ENCODE assay signal across 8 mouse cellular contexts in genomic region chr9:56264308-56265021, GRCm38 (mm10).
DNase-seq lines count a peak whose midpoint lies in the region; ATAC-seq lines count a peak whose summit lies in the region.

No protein-coding gene starts in this region.

- H3K36me3 ChIP-seq in forebrain, embryonic 14.5 days (ENCODE audit: control insufficient read depth, insufficient read depth, low read length), result no peaks in the 10 kb centered on the region
- no peaks in the 10 kb centered on the region; the same call in 1 of the 2 replicates for H3K36me3 ChIP-seq in forebrain, embryonic 11.5 days (ENCODE audit: control insufficient read depth, insufficient read depth, low read length)

- H3K27me3 ChIP-seq in forebrain, embryonic 14.5 days (replicated peaks; ENCODE audit: control insufficient read depth, insufficient read depth, low read length), result no peaks in the 10 kb centered on the region
- no peaks in the 10 kb centered on the region for H3K27me3 ChIP-seq in forebrain, embryonic 11.5 days (ENCODE audit: control insufficient read depth, insufficient read depth, low read length)

- H3K4me2 ChIP-seq in forebrain, embryonic 14.5 days (ENCODE audit: low read length), result no peak overlapping the region
- no peak overlapping the region for H3K4me2 ChIP-seq in forebrain, embryonic 11.5 days (ENCODE audit: low read depth, low read length, severe bottlenecking)

- no peak overlapping the region for H3K27ac ChIP-seq in forebrain, embryonic 14.5 days (ENCODE audit: low read depth, low read length)
- no peak overlapping the region for H3K27ac ChIP-seq in forebrain, embryonic 11.5 days (ENCODE audit: low read depth, low read length)
- H3K27ac ChIP-seq in brown adipose tissue, adult 24 weeks (replicated peaks; ENCODE audit: low read depth, low read length), result peak overlapping the region; percentile 57

- no peaks in the 10 kb centered on the region for H3K4me1 ChIP-seq in forebrain, embryonic 14.5 days (ENCODE audit: control insufficient read depth, insufficient read depth, low read length)
- H3K4me1 ChIP-seq in forebrain, embryonic 11.5 days (replicated peaks; ENCODE audit: control insufficient read depth, insufficient read depth, low read length), result no peaks in the 10 kb centered on the region
- peaks cover 7% of the 10 kb centered on the region; the same call in 1 of the 2 replicates for H3K4me1 ChIP-seq in brown adipose tissue, adult 24 weeks (ENCODE audit: control insufficient read depth, insufficient read depth, insufficient read length, low read length)

- H3K9ac ChIP-seq in forebrain, embryonic 14.5 days (ENCODE audit: low read length), result no peak overlapping the region
- no peak overlapping the region for H3K9ac ChIP-seq in forebrain, embryonic 11.5 days (ENCODE audit: low read length)

- H3K4me3 ChIP-seq in forebrain, embryonic 14.5 days (ENCODE audit: low read depth, low read length), result no peak overlapping the region
- H3K4me3 ChIP-seq in forebrain, embryonic 11.5 days (ENCODE audit: low read depth, low read length), result no peak overlapping the region
- no peak overlapping the region for H3K4me3 ChIP-seq in brown adipose tissue, adult 24 weeks (ENCODE audit: insufficient read depth, low read depth, low read length)

- 0 out of 2 replicates have a peak, but pooled peaks have one; percentile 42 for ATAC-seq in forebrain, embryonic 14.5 days
- no peak for ATAC-seq in forebrain, embryonic 11.5 days (replicated peaks; ENCODE audit: low FRiP score)

- 72% methylated on average over 7 of the region's 7 CpGs for WGBS in forebrain, embryonic 14.5 days
- 82% methylated on average over 7 of the region's 7 CpGs for WGBS in forebrain, embryonic 11.5 days

- peaks cover 5% of the 10 kb centered on the region for H3K9me3 ChIP-seq in forebrain, embryonic 14.5 days (replicated peaks; ENCODE audit: control insufficient read depth, low read length)
- peaks cover 6% of the 10 kb centered on the region for H3K9me3 ChIP-seq in forebrain, embryonic 11.5 days (ENCODE audit: control insufficient read depth, low read length)

- DNase-seq in forebrain, embryonic 14.5 days (ENCODE audit: low spot score), result peak; percentile 73
- DNase-seq in forebrain, embryonic 11.5 days (ENCODE audit: low spot score), result no peak
- peak; percentile 79 for DNase-seq in A20 (ENCODE audit: low read depth, low spot score)
- peak; percentile 74 for DNase-seq in heart, adult 8-10 months (ENCODE audit: low spot score)
- DNase-seq in kidney, postnatal 14 days, result peak; percentile 62
- peak; percentile 68 for DNase-seq in lung, postnatal 36 days
- peak; percentile 70 for DNase-seq in thymus, postnatal 0 days (ENCODE audit: low spot score)
